Mouse (Mus musculus) lung, embryonic 15.5 days (tissue): ENCODE measurements around the gene Tmem168. TPM values are rescaled to one million over a fixed set of nuclear protein-coding genes. Genes with fewer than 3 reads are reported as not detected.

Experiments
- ATAC-seq: fragments of 200-750 bp; cut with Nextera tagmentation; 2 replicates; pipeline ENCODE4 v1.8.0; 2017; ENCODE audit warnings: moderate number of reproducible peaks, borderline replicate concordance; ENCODE audit not compliant: low FRiP score, low TSS enrichment; ENCODE audit errors: extremely low read depth
- H3K27ac ChIP-seq: fragments of 300-500 bp; sonication (generic); 2 replicates; pipeline ENCODE4 v1.5.1; 2015; ENCODE audit warnings: moderate library complexity, mild to moderate bottlenecking, inconsistent platforms
- H3K27me3 ChIP-seq: fragments of 300-500 bp; sonication (generic); 2 replicates; pipeline ENCODE4 v1.6.1; 2015; ENCODE audit warnings: inconsistent platforms
- H3K36me3 ChIP-seq: fragments of 300-500 bp; sonication (generic); 2 replicates; pipeline ENCODE4 v1.6.1; 2015; ENCODE audit warnings: inconsistent platforms
- H3K4me1 ChIP-seq: fragments of 300-500 bp; sonication (generic); 2 replicates; pipeline ENCODE4 v1.6.1; 2015; ENCODE audit warnings: inconsistent platforms
- H3K4me2 ChIP-seq: fragments of 300-500 bp; sonication (generic); 2 replicates; pipeline ENCODE4 v1.6.1; 2015; ENCODE audit warnings: inconsistent platforms, mild to moderate bottlenecking, moderate library complexity
- H3K4me3 ChIP-seq: fragments of 300-500 bp; sonication (generic); 2 replicates; pipeline ENCODE4 v1.5.1; 2015; ENCODE audit warnings: mild to moderate bottlenecking, inconsistent platforms
- H3K9ac ChIP-seq: fragments of 300-500 bp; sonication (generic); 2 replicates; pipeline ENCODE4 v1.6.1; 2015; ENCODE audit warnings: inconsistent platforms
- H3K9me3 ChIP-seq: fragments of 300-500 bp; sonication (generic); 2 replicates; pipeline ENCODE4 v1.6.1; 2016; ENCODE audit warnings: inconsistent platforms
- WGBS: fragments of 180-500 bp; shearing (Covaris S2); methylation state at CpG from one replicate; pipeline ENCODE4 v1.1.7; 2015; 5-methylcytosine and 5-hydroxymethylcytosine counted together
- polyA plus RNA-seq: library from polyadenylated mRNA; unstranded; fragments of >200 nt; fragmentation: Nextera tagmentation; extraction: Ambion mirVana; gene quantifications from 2 replicates; pipeline ENCODE4 v1.2.1, GENCODE M21; 2015

Tmem168 gene
- polyA plus RNA-seq, 1 experiment from 2014 or later = 47.2 TPM

- Histone ChIP-seq H3K4me2 (no peak overlapping the region), H3K4me1 (no peaks in the 10 kb centered on the region), H3K4me3 (no peak overlapping the region), H3K27ac (no peak overlapping the region), H3K27me3 (no peaks in the 10 kb centered on the region), H3K9me3 (no peaks in the 10 kb centered on the region), H3K36me3 (peaks cover 26% of the 10 kb centered on the region; the same call in 1 of the 2 replicates), H3K9ac (no peak overlapping the region)
- 77% methylated on average over 1 of the region's 1 CpGs for WGBS
- ATAC-seq = no peak
These were observed 25.8 kb downstream of the Tmem168 start for GRCm38 (mm10) chr6:13582075-13582474.

- H3K4me3 ChIP-seq = no peak overlapping the region
- WGBS = 81% methylated on average over 1 of the region's 1 CpGs
- ATAC-seq = no peak
These were observed 42.2 kb downstream of the Tmem168 start for GRCm38 (mm10) chr6:13565734-13566133.

GRCm38 (mm10) chr6:13555266-13555665 is 52.6 kb downstream of the Tmem168 start:
- no peaks in the 10 kb centered on the region for H3K9me3 ChIP-seq
- no peak overlapping the region for H3K9ac ChIP-seq
- H3K36me3 ChIP-seq = no peaks in the 10 kb centered on the region
- no peaks in the 10 kb centered on the region for H3K4me1 ChIP-seq
- no peak overlapping the region for H3K27ac ChIP-seq
- no peak overlapping the region for H3K4me2 ChIP-seq
- no peaks in the 10 kb centered on the region for H3K27me3 ChIP-seq
- H3K4me3 ChIP-seq = no peak overlapping the region
- 66% methylated on average over 2 of the region's 2 CpGs for WGBS
- no peak for ATAC-seq

More at GRCm38 (mm10) chr6:13565734-13566133, 42.2 kb downstream of the Tmem168 start:
- Histone ChIP-seq H3K9ac (no peak overlapping the region), H3K4me1 (no peaks in the 10 kb centered on the region), H3K36me3 (no peaks in the 10 kb centered on the region), H3K4me2 (no peak overlapping the region), H3K9me3 (no peaks in the 10 kb centered on the region), H3K27me3 (no peaks in the 10 kb centered on the region), H3K27ac (no peak overlapping the region)

DNA sequence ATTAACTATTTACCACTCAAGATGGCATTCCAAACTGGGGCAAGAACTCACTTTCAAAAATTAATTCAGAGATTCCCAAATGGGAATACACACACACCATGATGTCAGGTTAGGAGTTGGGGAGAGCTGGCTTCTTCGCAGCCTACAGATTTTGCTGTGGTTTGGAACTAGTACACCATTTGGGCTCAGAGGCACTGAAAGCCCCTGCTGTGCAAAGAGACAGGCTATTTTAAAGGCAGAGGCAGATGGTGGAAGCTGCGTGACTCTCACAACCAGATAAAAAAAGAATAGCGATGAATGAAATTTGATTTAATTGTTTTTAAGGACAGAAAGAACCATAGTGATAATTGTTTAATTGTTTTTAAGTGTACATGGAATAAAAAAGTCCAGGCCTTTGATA is 66.1 kb downstream of the Tmem168 start:
- no peak overlapping the region for H3K9ac ChIP-seq
- H3K4me1 ChIP-seq = no peaks in the 10 kb centered on the region
- no peaks in the 10 kb centered on the region for H3K9me3 ChIP-seq
- 83% methylated on average over 3 of the region's 3 CpGs for WGBS
- no peak for ATAC-seq
- no peak overlapping the region for H3K27ac ChIP-seq
- no peak overlapping the region for H3K4me3 ChIP-seq
- H3K36me3 ChIP-seq = no peaks in the 10 kb centered on the region
- no peak overlapping the region for H3K4me2 ChIP-seq
- no peaks in the 10 kb centered on the region for H3K27me3 ChIP-seq

GRCm38 (mm10) chr6:13537275-13537964 is 70.5 kb downstream of the Tmem168 start:
- H3K4me1 ChIP-seq = no peaks in the 10 kb centered on the region
- no peaks in the 10 kb centered on the region for H3K36me3 ChIP-seq
- 64% methylated on average over 7 of the region's 7 CpGs for WGBS
- no peaks in the 10 kb centered on the region for H3K27me3 ChIP-seq
- no peak overlapping the region for H3K4me3 ChIP-seq
- H3K9ac ChIP-seq = no peak overlapping the region
- H3K9me3 ChIP-seq = no peaks in the 10 kb centered on the region
- ATAC-seq = no peak
- H3K27ac ChIP-seq = no peak overlapping the region
- no peak overlapping the region for H3K4me2 ChIP-seq

Other genes with a start within 250 kb of the Tmem168 start
- gene Bmt2, start 69.9 kb upstream of the Tmem168 start, polyA plus RNA-seq = 18.0 and 19.0 TPM in 2 replicates
- 3.8 and 4.1 TPM in 2 replicates for gene Gpr85, start 231.8 kb upstream of the Tmem168 start, polyA plus RNA-seq